Mouse (Mus musculus): Measurements from ENCODE around the gene Xbp1. TPM values are rescaled to one million over a fixed set of nuclear protein-coding genes. Genes with fewer than 3 reads are reported as not detected.
"Not testable (repeated sequence)": the region's sequence is repeated elsewhere in the genome, so short reads cannot be mapped to it uniquely, and the experiment has no call there.

The Xbp1 gene
- polyA plus RNA-seq, 1 experiment from 2014 or later, result 141 TPM

- under 1% methylated on average over 13 of the region's 13 CpGs for WGBS
- Histone ChIP-seq H3K27me3 (no peaks in the 10 kb centered on the region), H3K9ac (peak overlapping the region; percentile 97), H3K9me3 (no peaks in the 10 kb centered on the region), H3K4me2 (peak overlapping the region; percentile 66), H3K4me3 (peak overlapping the region; percentile 97), H3K36me3 (peaks cover 38% of the 10 kb centered on the region), H3K27ac (peak overlapping the region; percentile 90), H3K4me1 (peaks cover 33% of the 10 kb centered on the region)
- no peak for ATAC-seq (ENCODE audit: insufficient number of reproducible peaks, insufficient read depth, low FRiP score, low TSS enrichment, low read depth)
These were observed 732 bp downstream of the Xbp1 start for GRCm38 (mm10) chr11:5521266-5521515.

GRCm38 (mm10) chr11:5521516-5522291 is 1.2 kb downstream of the Xbp1 start:
- Histone ChIP-seq H3K4me1 (peaks cover 33% of the 10 kb centered on the region), H3K9ac (peak overlapping the region; percentile 97), H3K27ac (peak overlapping the region; percentile 90), H3K36me3 (peaks cover 44% of the 10 kb centered on the region), H3K27me3 (no peaks in the 10 kb centered on the region), H3K4me2 (peak overlapping the region; percentile 66), H3K9me3 (no peaks in the 10 kb centered on the region), H3K4me3 (peak overlapping the region; percentile 97)
- under 1% methylated on average over 34 of the region's 34 CpGs for WGBS
- ATAC-seq (ENCODE audit: insufficient number of reproducible peaks, insufficient read depth, low FRiP score, low TSS enrichment, low read depth), result no peak

- 85% methylated on average over 11 of the region's 11 CpGs for WGBS
- Histone ChIP-seq H3K9ac (no peak overlapping the region), H3K4me2 (peak overlapping the region; percentile 66)
These were observed 2.4 kb downstream of the Xbp1 start for GRCm38 (mm10) chr11:5522798-5523415.

GRCm38 (mm10) chr11:5525418-5525817 is 5.0 kb downstream of the Xbp1 start:
- Histone ChIP-seq H3K27ac (no peak overlapping the region), H3K27me3 (no peaks in the 10 kb centered on the region), H3K9ac (no peak overlapping the region), H3K36me3 (peaks cover 70% of the 10 kb centered on the region), H3K4me3 (no peak overlapping the region), H3K4me2 (no peak overlapping the region), H3K9me3 (no peaks in the 10 kb centered on the region), H3K4me1 (peaks cover 22% of the 10 kb centered on the region)
- WGBS, result 85% methylated on average over 4 of the region's 4 CpGs
- no peak for ATAC-seq (ENCODE audit: insufficient number of reproducible peaks, insufficient read depth, low FRiP score, low TSS enrichment, low read depth)

More at GRCm38 (mm10) chr11:5522798-5523415, 2.4 kb downstream of the Xbp1 start:
- H3K36me3 ChIP-seq, result peaks cover 50% of the 10 kb centered on the region
- H3K27ac ChIP-seq, result no peak overlapping the region
- H3K9me3 ChIP-seq, result no peaks in the 10 kb centered on the region
- H3K27me3 ChIP-seq, result no peaks in the 10 kb centered on the region
- peak overlapping the region; percentile 97 for H3K4me3 ChIP-seq
- no peak for ATAC-seq (ENCODE audit: insufficient number of reproducible peaks, insufficient read depth, low FRiP score, low TSS enrichment, low read depth)
- peaks cover 30% of the 10 kb centered on the region for H3K4me1 ChIP-seq

GRCm38 (mm10) chr11:5526573-5527439 is 6.3 kb downstream of the Xbp1 start:
- no peaks in the 10 kb centered on the region for H3K9me3 ChIP-seq
- H3K4me1 ChIP-seq, result peaks cover 22% of the 10 kb centered on the region
- no peak overlapping the region for H3K4me3 ChIP-seq
- H3K9ac ChIP-seq, result no peak overlapping the region
- 89% methylated on average over 7 of the region's 7 CpGs for WGBS
- no peaks in the 10 kb centered on the region for H3K27me3 ChIP-seq
- no peak for ATAC-seq (ENCODE audit: insufficient number of reproducible peaks, insufficient read depth, low FRiP score, low TSS enrichment, low read depth)
- H3K4me2 ChIP-seq, result no peak overlapping the region
- no peak overlapping the region for H3K27ac ChIP-seq
- peaks cover 84% of the 10 kb centered on the region for H3K36me3 ChIP-seq

GRCm38 (mm10) chr11:5527865-5528523 is 7.5 kb downstream of the Xbp1 start:
- Histone ChIP-seq H3K4me2 (no peak overlapping the region), H3K36me3 (peaks cover 90% of the 10 kb centered on the region), H3K9ac (no peak overlapping the region), H3K27ac (no peak overlapping the region), H3K4me1 (peaks cover 12% of the 10 kb centered on the region), H3K9me3 (no peaks in the 10 kb centered on the region), H3K27me3 (no peaks in the 10 kb centered on the region), H3K4me3 (no peak overlapping the region)
- 86% methylated on average over 5 of the region's 5 CpGs for WGBS
- no peak for ATAC-seq (ENCODE audit: insufficient number of reproducible peaks, insufficient read depth, low FRiP score, low TSS enrichment, low read depth)

GRCm38 (mm10) chr11:5528841-5529240 is 8.4 kb downstream of the Xbp1 start:
- peaks cover 90% of the 10 kb centered on the region for H3K36me3 ChIP-seq
- no peak for ATAC-seq (ENCODE audit: insufficient number of reproducible peaks, insufficient read depth, low FRiP score, low TSS enrichment, low read depth)
- no peak overlapping the region for H3K4me2 ChIP-seq
- no peak overlapping the region for H3K4me3 ChIP-seq
- WGBS, result 67% methylated on average over 5 of the region's 5 CpGs
- no peak overlapping the region for H3K9ac ChIP-seq
- no peaks in the 10 kb centered on the region for H3K27me3 ChIP-seq
- H3K27ac ChIP-seq, result no peak overlapping the region
- peaks cover 3% of the 10 kb centered on the region; the same call in 1 of the 2 replicates for H3K4me1 ChIP-seq
- H3K9me3 ChIP-seq, result no peaks in the 10 kb centered on the region

GRCm38 (mm10) chr11:5530172-5530571 is 9.7 kb downstream of the Xbp1 start:
- Histone ChIP-seq H3K9ac (no peak overlapping the region), H3K4me1 (no peaks in the 10 kb centered on the region), H3K4me3 (no peak overlapping the region), H3K27ac (no peak overlapping the region), H3K27me3 (no peaks in the 10 kb centered on the region), H3K4me2 (no peak overlapping the region), H3K36me3 (peaks cover 90% of the 10 kb centered on the region), H3K9me3 (no peaks in the 10 kb centered on the region)
- 80% methylated on average over 5 of the region's 5 CpGs for WGBS
- no peak for ATAC-seq (ENCODE audit: insufficient number of reproducible peaks, insufficient read depth, low FRiP score, low TSS enrichment, low read depth)

GRCm38 (mm10) chr11:5530717-5531116 is 10.3 kb downstream of the Xbp1 start:
- no peak overlapping the region for H3K27ac ChIP-seq
- 70% methylated on average over 6 of the region's 6 CpGs for WGBS
- H3K36me3 ChIP-seq, result peaks cover 85% of the 10 kb centered on the region
- ATAC-seq (ENCODE audit: insufficient number of reproducible peaks, insufficient read depth, low FRiP score, low TSS enrichment, low read depth), result no peak
- no peaks in the 10 kb centered on the region for H3K9me3 ChIP-seq
- no peaks in the 10 kb centered on the region for H3K27me3 ChIP-seq
- H3K4me2 ChIP-seq, result no peak overlapping the region
- H3K9ac ChIP-seq, result no peak overlapping the region
- H3K4me3 ChIP-seq, result no peak overlapping the region
- no peaks in the 10 kb centered on the region for H3K4me1 ChIP-seq

- Histone ChIP-seq H3K9me3 (no peaks in the 10 kb centered on the region), H3K36me3 (peaks cover 73% of the 10 kb centered on the region), H3K27me3 (no peaks in the 10 kb centered on the region), H3K9ac (no peak overlapping the region), H3K4me1 (peaks cover 3% of the 10 kb centered on the region; the same call in 1 of the 2 replicates), H3K27ac (no peak overlapping the region), H3K4me3 (no peak overlapping the region), H3K4me2 (no peak overlapping the region)
- ATAC-seq (ENCODE audit: insufficient number of reproducible peaks, insufficient read depth, low FRiP score, low TSS enrichment, low read depth), result no peak
- 78% methylated on average over 5 of the region's 5 CpGs for WGBS
These were observed 12.6 kb downstream of the Xbp1 start for GRCm38 (mm10) chr11:5533108-5533507.

GRCm38 (mm10) chr11:5537454-5537853 is 17.0 kb downstream of the Xbp1 start:
- H3K27ac ChIP-seq; ATAC-seq (ENCODE audit: insufficient number of reproducible peaks, insufficient read depth, low FRiP score, low TSS enrichment, low read depth); H3K9me3 ChIP-seq; H3K4me3 ChIP-seq; H3K9ac ChIP-seq; H3K27me3 ChIP-seq; H3K4me2 ChIP-seq: not testable (repeated sequence)
- H3K36me3 ChIP-seq, result peaks cover 44% of the 10 kb centered on the region
- H3K4me1 ChIP-seq, result peaks cover 27% of the 10 kb centered on the region
- WGBS, result 95% methylated on average over 4 of the region's 4 CpGs
